Mouse (Mus musculus) CH12.LX (cell line): ENCODE measurements around the gene Olfr718-ps1.

Source experiments
- CTCF ChIP-seq, 2 experiments: IDR thresholded peaks in 1 of 2; conservative IDR thresholded peaks in 1 of 2; 2 replicates each; pipeline ENCODE4 v1.5.1; 2011 to 2012; ENCODE audit warnings: low read depth in 2 of 2, low read length in 2 of 2, improper control_type of control experiment in 1 of 2, inconsistent platforms in 1 of 2, mild to moderate bottlenecking in 1 of 2, moderate library complexity in 1 of 2
- ELF1 ChIP-seq: IDR thresholded peaks from 2 replicates; pipeline ENCODE4 v1.6.1; 2014; ENCODE audit warnings: low read depth, mild to moderate bottlenecking, inconsistent platforms, low read length, improper control_type of control experiment
- ETS1 ChIP-seq: conservative IDR thresholded peaks from 2 replicates; pipeline ENCODE4 v1.6.1; 2012; ENCODE audit warnings: low read depth, mild to moderate bottlenecking, inconsistent platforms, low read length, improper control_type of control experiment, moderate library complexity
- MAFK ChIP-seq: IDR thresholded peaks from 2 replicates; pipeline ENCODE4 v1.6.1; 2011; ENCODE audit warnings: low read length, improper control_type of control experiment; ENCODE audit not compliant: insufficient replicate concordance
- MXI1 ChIP-seq: IDR thresholded peaks from 2 replicates; pipeline ENCODE4 v1.6.1; 2011; ENCODE audit warnings: mild to moderate bottlenecking, low read depth, low read length, improper control_type of control experiment
- POLR2A ChIP-seq: IDR thresholded peaks from 2 replicates; pipeline ENCODE4 v1.6.1; 2011; ENCODE audit warnings: low read depth, mild to moderate bottlenecking, improper control_type of control experiment, low read length
- SMC3 ChIP-seq: IDR thresholded peaks from 2 replicates; pipeline ENCODE4 v1.6.1; 2011; ENCODE audit warnings: low read depth, low read length, improper control_type of control experiment
- USF1 ChIP-seq: IDR thresholded peaks from 2 replicates; pipeline ENCODE4 v1.6.1; 2014; ENCODE audit warnings: low read depth, mild to moderate bottlenecking, inconsistent platforms, low read length, improper control_type of control experiment
- ZNF384 ChIP-seq: IDR thresholded peaks from 2 replicates; pipeline ENCODE4 v1.6.1; 2012; ENCODE audit warnings: low read depth, low read length, improper control_type of control experiment, inconsistent platforms

DNA sequence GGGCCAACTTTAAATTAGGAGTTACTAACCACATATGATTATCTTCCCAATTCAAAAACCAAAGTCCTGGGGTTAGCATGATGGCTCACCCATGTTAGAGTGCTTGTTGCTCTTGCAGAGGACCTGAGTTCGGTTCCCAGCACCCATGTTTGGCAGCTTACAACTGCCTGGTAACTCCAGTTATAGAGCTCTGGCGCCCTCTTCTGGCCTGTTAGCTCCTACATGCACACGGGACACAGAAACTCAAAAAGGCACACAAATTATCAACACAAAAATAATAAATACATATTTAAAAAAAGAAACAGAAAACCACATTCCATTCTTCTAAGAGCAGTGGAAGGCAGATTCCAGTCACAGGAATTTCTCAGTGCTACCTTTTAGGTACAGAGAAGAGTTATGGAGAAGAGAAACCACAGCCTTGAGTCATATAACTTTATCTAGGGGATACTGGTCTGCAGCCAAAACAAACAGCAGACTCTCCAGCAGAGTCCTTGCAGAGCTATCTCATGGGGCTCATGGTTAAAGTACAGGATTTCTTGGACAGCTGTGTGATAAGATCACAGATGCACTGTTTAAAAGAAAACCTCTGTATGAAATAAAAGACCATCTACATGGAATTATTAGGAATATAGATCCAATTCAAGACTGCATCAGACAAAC, 30.3 kb upstream of the Olfr718-ps1 start:
- TF ChIP-seq SMC3 (no peak), CTCF (conservative IDR thresholded peaks at IDR 0.05 in 1 of 2, IDR thresholded peaks at IDR 0.05 in 1 of 2; ENCODE audit: low read depth in 2 of 2, low read length in 2 of 2) (peak in 1 of 2 experiments; percentile 16; a peak in 2 of 4 replicates), POLR2A (no peak), USF1 (no peak), ZNF384 (no peak), MXI1 (no peak), MAFK (no peak), ETS1 (no peak), ELF1 (no peak)
